Mouse (Mus musculus) small intestine, adult 2 months (tissue): ENCODE data around the gene Kmo. TPM values are rescaled to one million over a fixed set of nuclear protein-coding genes. Genes with fewer than 3 reads are reported as not detected.

ENCODE experiments used
- H3K27ac ChIP-seq: fragments of 200-500 bp; 2 replicates; pipeline ENCODE4 v1.5.1; 2012; ENCODE audit warnings: low read depth, low read length, control low read depth, inconsistent platforms; ENCODE audit not compliant: insufficient read depth
- H3K27me3 ChIP-seq: fragments of 200-500 bp; 2 replicates; pipeline ENCODE4 v1.6.1; 2012; ENCODE audit warnings: mild to moderate bottlenecking, moderate library complexity, low read length, inconsistent platforms; ENCODE audit not compliant: control insufficient read depth, insufficient read depth
- H3K36me3 ChIP-seq: fragments of 200-500 bp; 2 replicates; pipeline ENCODE4 v1.6.1; 2012; ENCODE audit warnings: mild to moderate bottlenecking, low read length, control low read depth, inconsistent platforms; ENCODE audit not compliant: control insufficient read depth, insufficient read depth
- H3K4me1 ChIP-seq: fragments of 200-500 bp; 2 replicates; pipeline ENCODE4 v1.6.1; 2012; ENCODE audit warnings: low read length, inconsistent platforms, mixed read lengths; ENCODE audit not compliant: control insufficient read depth, insufficient read depth, insufficient read length
- H3K4me3 ChIP-seq: fragments of 200-500 bp; 2 replicates; pipeline ENCODE4 v1.5.1; 2012; ENCODE audit warnings: low read depth, mild to moderate bottlenecking, control low read depth, inconsistent platforms, low read length, moderate library complexity
- CTCF ChIP-seq: fragments of 200-500 bp; IDR thresholded peaks from 2 replicates; pipeline ENCODE4 v1.5.1; 2012; ENCODE audit warnings: low read depth, mild to moderate bottlenecking, control low read depth, inconsistent platforms, low read length, moderate library complexity, mixed read lengths; ENCODE audit not compliant: insufficient replicate concordance, insufficient read length; ENCODE audit errors: extremely low read depth
- POLR2A ChIP-seq: fragments of 200-500 bp; IDR thresholded peaks from 2 replicates; pipeline ENCODE4 v1.6.1; 2012; ENCODE audit warnings: low read depth, mild to moderate bottlenecking, control low read depth, inconsistent platforms, low read length, moderate library complexity
- WGBS: fragments of 180-500 bp; shearing (Covaris S2); methylation state at CpG from one replicate; pipeline ENCODE4 v1.1.7; 2018; 5-methylcytosine and 5-hydroxymethylcytosine counted together
- polyA plus RNA-seq: library from polyadenylated mRNA; depleted of rRNA; stranded (reverse); fragments of >200 nt; gene quantifications from 2 replicates; pipeline ENCODE4 v1.2.3, GENCODE M21; 2012; rRNA removed

Gene Kmo
- 0.41 and 0.55 TPM in 2 replicates for polyA plus RNA-seq

- TF ChIP-seq POLR2A (no peak), CTCF (no peak)
- Histone ChIP-seq H3K4me1 (peaks cover 3% of the 10 kb centered on the region; the same call in 1 of the 2 replicates), H3K27me3 (no peaks in the 10 kb centered on the region), H3K27ac (no peak within 1 kb of the TSS), H3K4me3 (no peak within 1 kb of the TSS), H3K36me3 (peaks cover 35% of the 10 kb centered on the region)
- WGBS, result 90% methylated on average over 13 of the region's 13 CpGs
Measured at GRCm38 (mm10) chr1:175619814-175620431, at the start of gene Kmo. Gene Kmo (plus strand): TSS chr1:175620381.

GRCm38 (mm10) chr1:175574129-175574528, 46.1 kb upstream of the Kmo start:
- Histone ChIP-seq H3K36me3 (no peaks in the 10 kb centered on the region), H3K27me3 (no peaks in the 10 kb centered on the region), H3K27ac (no peak overlapping the region), H3K4me1 (no peaks in the 10 kb centered on the region), H3K4me3 (no peak overlapping the region)
- 68% methylated on average over 2 of the region's 2 CpGs for WGBS
- TF ChIP-seq POLR2A (no peak), CTCF (no peak)

GRCm38 (mm10) chr1:175578425-175579096, 41.6 kb upstream of the Kmo start:
- Histone ChIP-seq H3K27ac (no peak overlapping the region), H3K27me3 (no peaks in the 10 kb centered on the region), H3K36me3 (no peaks in the 10 kb centered on the region), H3K4me3 (no peak overlapping the region), H3K4me1 (no peaks in the 10 kb centered on the region)
- WGBS, result 29% methylated on average over 2 of the region's 2 CpGs
- TF ChIP-seq POLR2A (no peak), CTCF (no peak)

GRCm38 (mm10) chr1:175579598-175580235, 40.5 kb upstream of the Kmo start:
- Histone ChIP-seq H3K4me3 (no peak overlapping the region), H3K27me3 (no peaks in the 10 kb centered on the region), H3K27ac (no peak overlapping the region), H3K4me1 (no peaks in the 10 kb centered on the region), H3K36me3 (no peaks in the 10 kb centered on the region)
- 74% methylated on average over 9 of the region's 9 CpGs for WGBS
- TF ChIP-seq CTCF (no peak), POLR2A (no peak)

GRCm38 (mm10) chr1:175580346-175580745, 39.8 kb upstream of the Kmo start:
- TF ChIP-seq POLR2A (no peak), CTCF (no peak)
- no peaks in the 10 kb centered on the region for H3K27me3 ChIP-seq
- no peak overlapping the region for H3K27ac ChIP-seq
- H3K4me3 ChIP-seq, result no peak overlapping the region
- H3K36me3 ChIP-seq, result no peaks in the 10 kb centered on the region
- no peaks in the 10 kb centered on the region for H3K4me1 ChIP-seq
- 89% methylated on average over 7 of the region's 7 CpGs for WGBS

- TF ChIP-seq CTCF (no peak), POLR2A (no peak)
- H3K36me3 ChIP-seq, result no peaks in the 10 kb centered on the region
- no peaks in the 10 kb centered on the region for H3K4me1 ChIP-seq
- no peaks in the 10 kb centered on the region for H3K27me3 ChIP-seq
- H3K4me3 ChIP-seq, result no peak overlapping the region
- WGBS, result 78% methylated on average over 4 of the region's 4 CpGs
- no peak overlapping the region for H3K27ac ChIP-seq
Measured at GRCm38 (mm10) chr1:175582799-175583198, 37.4 kb upstream of the Kmo start.

GRCm38 (mm10) chr1:175585267-175585666, 34.9 kb upstream of the Kmo start:
- Histone ChIP-seq H3K27me3 (no peaks in the 10 kb centered on the region), H3K4me1 (no peaks in the 10 kb centered on the region), H3K4me3 (no peak overlapping the region), H3K36me3 (no peaks in the 10 kb centered on the region), H3K27ac (no peak overlapping the region)
- TF ChIP-seq POLR2A (no peak), CTCF (no peak)
- 77% methylated on average over 2 of the region's 2 CpGs for WGBS
